Mouse (Mus musculus): ENCODE data around the gene Lhfpl3.

The Lhfpl3 gene

GRCm38 (mm10) chr5:22926171-22926570 lies 180.3 kb downstream of the Lhfpl3 start:
- no peak for DNase-seq (ENCODE audit: low spot score)

- no peak for DNase-seq (ENCODE audit: low spot score)
Measured at GRCm38 (mm10) chr5:22928746-22929145, 182.9 kb downstream of the Lhfpl3 start.

GRCm38 (mm10) chr5:22943306-22943705 lies 197.4 kb downstream of the Lhfpl3 start:
- no peak for DNase-seq (ENCODE audit: low spot score)

- DNase-seq (ENCODE audit: low spot score): no peak
Measured at GRCm38 (mm10) chr5:22963300-22963699, 217.4 kb downstream of the Lhfpl3 start.

GRCm38 (mm10) chr5:22986771-22987170 lies 240.9 kb downstream of the Lhfpl3 start:
- no peak for DNase-seq (ENCODE audit: low spot score)

GRCm38 (mm10) chr5:22999811-23000210 lies 254.0 kb downstream of the Lhfpl3 start:
- DNase-seq (ENCODE audit: low spot score): no peak

- DNase-seq (ENCODE audit: low spot score): no peak
Measured at GRCm38 (mm10) chr5:23003123-23003797, 257.4 kb downstream of the Lhfpl3 start.

GRCm38 (mm10) chr5:23006207-23006606 lies 260.3 kb downstream of the Lhfpl3 start:
- DNase-seq (ENCODE audit: low spot score): no peak

GRCm38 (mm10) chr5:23010460-23010859 lies 264.6 kb downstream of the Lhfpl3 start:
- DNase-seq (ENCODE audit: low spot score): peak; percentile 38

GRCm38 (mm10) chr5:23013997-23014396 lies 268.1 kb downstream of the Lhfpl3 start:
- DNase-seq (ENCODE audit: low spot score): no peak

GRCm38 (mm10) chr5:23015587-23016335 lies 269.9 kb downstream of the Lhfpl3 start:
- DNase-seq (ENCODE audit: low spot score): no peak

- peak; percentile 6 for DNase-seq (ENCODE audit: low spot score)
Measured at GRCm38 (mm10) chr5:23034944-23035726, 289.3 kb downstream of the Lhfpl3 start.

- DNase-seq (ENCODE audit: low spot score): no peak
Measured at GRCm38 (mm10) chr5:23035727-23036029, 289.8 kb downstream of the Lhfpl3 start.

- no peak for DNase-seq (ENCODE audit: low spot score)
Measured at GRCm38 (mm10) chr5:23040429-23040828, 294.6 kb downstream of the Lhfpl3 start.

GRCm38 (mm10) chr5:23042862-23043261 lies 297.0 kb downstream of the Lhfpl3 start:
- DNase-seq (ENCODE audit: low spot score): no peak

- DNase-seq (ENCODE audit: low spot score): no peak
Measured at GRCm38 (mm10) chr5:23049083-23049663, 303.3 kb downstream of the Lhfpl3 start.

- no peak for DNase-seq (ENCODE audit: low spot score)
Measured at GRCm38 (mm10) chr5:23051458-23051857, 305.6 kb downstream of the Lhfpl3 start.

GRCm38 (mm10) chr5:23094894-23095293 lies 349.0 kb downstream of the Lhfpl3 start:
- no peak for DNase-seq (ENCODE audit: low spot score)

GRCm38 (mm10) chr5:23106536-23106935 lies 360.7 kb downstream of the Lhfpl3 start:
- DNase-seq (ENCODE audit: low spot score): no peak

- DNase-seq (ENCODE audit: low spot score): no peak
Measured at GRCm38 (mm10) chr5:23111307-23111706, 365.4 kb downstream of the Lhfpl3 start.

GRCm38 (mm10) chr5:23114249-23114648 lies 368.4 kb downstream of the Lhfpl3 start:
- DNase-seq (ENCODE audit: low spot score): no peak

GRCm38 (mm10) chr5:23126851-23127250 lies 381.0 kb downstream of the Lhfpl3 start:
- no peak for DNase-seq (ENCODE audit: low spot score)
